In genomic region chr2:84386563-84387393, GRCm38 (mm10) we compare ENCODE assay signal across 8 mouse cellular contexts. TPM values are rescaled to one million over a fixed set of nuclear protein-coding genes. Genes with fewer than 3 reads are reported as not detected.
DNase-seq lines count a peak whose midpoint lies in the region; ATAC-seq lines count a peak whose summit lies in the region.

No protein-coding gene starts in this region.

- H3K27me3 ChIP-seq in limb, embryonic 15.5 days: no peaks in the 10 kb centered on the region

- peak overlapping the region; percentile 26 for H3K4me2 ChIP-seq in limb, embryonic 15.5 days

- no peaks in the 10 kb centered on the region for H3K9me3 ChIP-seq in limb, embryonic 15.5 days

- no peak for ATAC-seq in limb, embryonic 15.5 days (ENCODE audit: insufficient number of reproducible peaks, low FRiP score, low TSS enrichment, low read depth)

- no peak overlapping the region for H3K27ac ChIP-seq in limb, embryonic 15.5 days

- 33% methylated on average over 18 of the region's 18 CpGs for WGBS in limb, embryonic 15.5 days

- DNase-seq in 3T3-L1 (ENCODE audit: low read depth, low spot score) (peak; percentile 27), NIH3T3 (ENCODE audit: low read depth) (peak; percentile 27)
- peak; percentile 44 to 53 for DNase-seq in heart, postnatal 10 days
- DNase-seq in cerebellum, postnatal 14 days: no peak
- DNase-seq in right cerebral cortex, postnatal 25 days: no peak
- DNase-seq in left cerebral cortex, postnatal 14 days (ENCODE audit: low spot score in 2 of 2): no peak
- no peak for DNase-seq in T-cell, adult 2 months (ENCODE audit: low spot score)

- H3K36me3 ChIP-seq in limb, embryonic 15.5 days: no peaks in the 10 kb centered on the region

- H3K9ac ChIP-seq in limb, embryonic 15.5 days: no peak overlapping the region

- intact Hi-C loops in heart, postnatal 10 days (cut with DNase I): loop anchor here (2.0 to 5.0 kb wide), 2 partner anchors 38 to 199 kb away; partner anchors contain the start of gene Calcrl
- intact Hi-C loops in left cerebral cortex, postnatal 14 days (cut with DNase I): no loop called here

- 0 out of 2 replicates have a peak, but pooled peaks cover 5% of the 10 kb centered on the region for H3K4me1 ChIP-seq in limb, embryonic 15.5 days

- peak overlapping the region; percentile 15 for H3K4me3 ChIP-seq in limb, embryonic 15.5 days

RNA-seq across cellular contexts. Expression of gene Calcrl, which starts 38.4 kb away (rescaled TPM):
- total RNA-seq in heart, postnatal 10 days (2021): 10 to 100 TPM; 47.6 to 54.8 TPM
- polyA plus RNA-seq in limb, embryonic 15.5 days (2015; fragmentation: Nextera tagmentation; extraction: Ambion mirVana): 22.7 and 24.4 TPM in 2 replicates
- total RNA-seq in left cerebral cortex, postnatal 14 days (2021): 1 to 10 TPM; 7.9 to 9.1 TPM

Comparison
In these comparisons a context has a peak if more than half of its experiments do, and no peak if none do; other contexts are left out.
1. DNase-seq: peak in 3T3-L1 (single experiment), NIH3T3 (single experiment) and heart, postnatal 10 days (2 of 2); none in cerebellum, postnatal 14 days (0 of 2), right cerebral cortex, postnatal 25 days (single experiment), left cerebral cortex, postnatal 14 days (0 of 2) and T-cell, adult 2 months (single experiment).
2. RNA of gene Calcrl, which starts 38.4 kb away (total RNA-seq): 47.6 to 54.8 TPM in heart, postnatal 10 days; 7.9 to 9.1 TPM in left cerebral cortex, postnatal 14 days; every median in the first group is over 4 times any median in the second.